Mouse (Mus musculus): ENCODE data around the gene Iqsec3. TPM values are rescaled to one million over a fixed set of nuclear protein-coding genes. Genes with fewer than 3 reads are reported as not detected.

The Iqsec3 gene
- polyA plus RNA-seq, 1 experiment: 0.23 TPM

DNA sequence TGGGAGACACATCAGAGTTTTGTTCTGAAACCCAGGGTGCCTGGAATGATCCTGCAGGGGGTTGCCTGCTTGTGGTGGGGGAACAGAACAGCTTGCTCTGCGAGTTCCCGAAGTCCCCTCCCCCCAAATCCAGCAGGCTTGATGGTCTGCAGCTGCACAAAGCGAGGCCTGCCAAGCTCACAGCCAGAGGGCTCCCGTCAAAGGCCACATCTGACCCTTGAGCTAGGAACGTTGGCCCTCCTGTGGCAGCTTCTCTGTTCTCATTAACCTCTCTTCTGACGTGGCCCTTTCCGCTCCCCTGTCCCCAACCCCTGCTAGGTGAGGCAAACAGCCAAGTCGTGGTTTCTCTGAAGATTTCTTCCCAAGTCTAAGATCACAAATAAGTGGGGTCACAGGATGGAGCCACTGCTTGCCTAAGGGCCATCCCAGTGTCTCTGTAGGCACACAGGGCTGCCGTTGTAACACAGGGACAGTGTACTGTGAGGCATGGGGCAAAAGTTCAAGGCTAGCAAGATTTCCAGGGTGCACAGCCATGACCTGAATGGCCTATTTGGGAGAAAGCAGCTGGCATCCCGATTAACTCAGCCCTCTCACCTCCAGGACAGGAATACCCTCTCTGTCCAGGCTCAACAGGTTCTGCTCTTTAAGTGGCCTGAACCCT, 143.5 kb downstream of the Iqsec3 start:
- no peaks in the 10 kb centered on the region for H3K4me1 ChIP-seq (ENCODE audit: control insufficient read depth, insufficient read depth, insufficient read length, low read length)
- TF ChIP-seq POLR2A (IDR thresholded peaks at IDR 0.05; ENCODE audit: low read depth, low read length) (no peak), CTCF (IDR thresholded peaks at IDR 0.05; ENCODE audit: extremely low read depth, insufficient read length, insufficient replicate concordance, low read depth, low read length) (no peak)
- 31% methylated on average over 10 of the region's 10 CpGs for WGBS
- H3K4me3 ChIP-seq (ENCODE audit: low read depth, low read length): no peak overlapping the region
- no peaks in the 10 kb centered on the region for H3K36me3 ChIP-seq (ENCODE audit: control insufficient read depth, insufficient read depth, low read length)
- H3K27ac ChIP-seq (ENCODE audit: insufficient read depth, low read depth, low read length): no peak overlapping the region
- no peaks in the 10 kb centered on the region for H3K27me3 ChIP-seq (ENCODE audit: control insufficient read depth, insufficient read depth, low read length)

DNA sequence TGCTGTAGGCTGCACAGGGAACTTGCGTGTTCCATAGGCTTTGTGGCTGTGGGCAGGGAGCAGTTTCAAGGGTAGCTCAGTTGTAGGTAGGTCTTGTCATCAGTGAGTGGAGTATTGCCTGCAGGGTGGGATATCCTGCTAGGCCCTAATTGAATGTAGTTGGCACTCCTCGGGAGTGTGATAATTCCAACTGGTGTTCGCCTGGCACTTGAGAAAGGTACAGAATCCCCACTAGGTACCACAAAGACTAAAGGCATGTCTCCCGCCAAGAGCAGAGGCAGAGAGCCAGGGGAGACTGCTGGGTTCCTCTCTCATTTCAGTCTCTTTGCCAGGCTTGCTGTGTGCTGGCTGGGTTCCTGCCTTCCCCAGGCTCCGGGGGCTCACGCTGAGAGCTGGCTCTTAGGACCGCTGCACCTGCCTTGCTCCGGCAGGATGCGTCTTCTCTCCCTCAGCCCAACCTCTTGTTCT, 145.0 kb downstream of the Iqsec3 start:
- H3K4me1 ChIP-seq (ENCODE audit: control insufficient read depth, insufficient read depth, insufficient read length, low read length): no peaks in the 10 kb centered on the region
- H3K27me3 ChIP-seq (ENCODE audit: control insufficient read depth, insufficient read depth, low read length): no peaks in the 10 kb centered on the region
- no peak for TF ChIP-seq CTCF (IDR thresholded peaks at IDR 0.05; ENCODE audit: extremely low read depth, insufficient read length, insufficient replicate concordance, low read depth, low read length)
- H3K36me3 ChIP-seq (ENCODE audit: control insufficient read depth, insufficient read depth, low read length): no peaks in the 10 kb centered on the region
- 71% methylated on average over 9 of the region's 9 CpGs for WGBS
- H3K27ac ChIP-seq (ENCODE audit: insufficient read depth, low read depth, low read length): no peak overlapping the region
- no peak overlapping the region for H3K4me3 ChIP-seq (ENCODE audit: low read depth, low read length)

DNA sequence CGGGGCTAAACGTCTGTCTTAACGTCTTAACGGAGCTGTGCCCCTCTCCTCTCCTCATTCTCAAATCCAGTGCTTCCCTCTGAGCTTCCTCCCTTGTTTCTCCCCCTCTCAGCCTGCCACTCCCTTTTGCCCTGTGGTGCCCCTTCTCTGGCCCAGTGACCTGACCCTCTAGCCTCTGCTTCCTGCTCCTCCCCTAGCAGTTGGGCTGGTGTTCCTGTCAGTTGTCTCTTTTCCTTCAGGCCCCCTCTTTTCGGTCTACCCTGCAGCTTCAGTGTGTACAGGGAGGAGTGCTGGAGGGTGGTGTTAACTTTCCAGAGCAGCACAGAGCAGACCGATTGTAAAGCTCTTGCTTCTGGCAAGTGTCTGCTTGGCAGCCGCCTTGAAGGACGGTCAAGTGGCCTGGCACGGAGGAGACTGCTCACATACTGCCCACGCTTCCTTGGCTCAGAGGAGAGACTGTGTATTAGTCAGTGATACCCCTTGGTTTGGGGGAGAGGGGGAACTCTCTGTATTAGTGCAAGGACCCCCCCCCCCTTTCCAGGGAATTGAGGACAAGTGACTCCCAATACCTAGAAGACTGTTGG, 146.9 kb downstream of the Iqsec3 start:
- TF ChIP-seq POLR2A (IDR thresholded peaks at IDR 0.05; ENCODE audit: low read depth, low read length) (no peak), CTCF (IDR thresholded peaks at IDR 0.05; ENCODE audit: extremely low read depth, insufficient read length, insufficient replicate concordance, low read depth, low read length) (no peak)
- H3K36me3 ChIP-seq (ENCODE audit: control insufficient read depth, insufficient read depth, low read length): no peaks in the 10 kb centered on the region
- H3K27ac ChIP-seq (ENCODE audit: insufficient read depth, low read depth, low read length): no peak overlapping the region
- WGBS: 66% methylated on average over 10 of the region's 10 CpGs
- H3K27me3 ChIP-seq (ENCODE audit: control insufficient read depth, insufficient read depth, low read length): no peaks in the 10 kb centered on the region
- no peaks in the 10 kb centered on the region for H3K4me1 ChIP-seq (ENCODE audit: control insufficient read depth, insufficient read depth, insufficient read length, low read length)
- H3K4me3 ChIP-seq (ENCODE audit: low read depth, low read length): no peak overlapping the region

DNA sequence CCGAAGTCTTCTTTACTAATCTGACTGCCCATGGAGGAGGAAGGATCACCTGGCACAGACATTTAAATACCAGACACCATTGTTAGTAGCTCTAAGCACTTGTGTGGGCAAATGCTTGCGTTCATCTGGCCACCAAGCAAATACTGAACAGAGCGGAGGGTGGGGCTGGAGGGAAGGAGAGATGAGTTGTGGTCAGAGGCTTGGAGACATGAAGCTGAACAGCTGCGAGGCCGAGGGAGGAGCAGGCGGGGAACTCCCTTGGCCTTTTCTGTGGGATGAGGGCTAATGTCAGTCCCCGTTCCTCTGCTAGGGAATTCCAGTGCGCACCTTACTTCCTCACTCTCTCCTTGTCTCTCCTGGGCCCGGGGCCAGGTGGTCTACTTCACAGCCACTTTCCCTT, 147.7 kb downstream of the Iqsec3 start:
- no peak overlapping the region for H3K4me3 ChIP-seq (ENCODE audit: low read depth, low read length)
- no peaks in the 10 kb centered on the region for H3K27me3 ChIP-seq (ENCODE audit: control insufficient read depth, insufficient read depth, low read length)
- TF ChIP-seq CTCF (IDR thresholded peaks at IDR 0.05; ENCODE audit: extremely low read depth, insufficient read length, insufficient replicate concordance, low read depth, low read length): no peak
- TF ChIP-seq POLR2A (IDR thresholded peaks at IDR 0.05; ENCODE audit: low read depth, low read length): no peak
- H3K36me3 ChIP-seq (ENCODE audit: control insufficient read depth, insufficient read depth, low read length): no peaks in the 10 kb centered on the region
- WGBS: 60% methylated on average over 9 of the region's 9 CpGs
- no peak overlapping the region for H3K27ac ChIP-seq (ENCODE audit: insufficient read depth, low read depth, low read length)
- H3K4me1 ChIP-seq (ENCODE audit: control insufficient read depth, insufficient read depth, insufficient read length, low read length): no peaks in the 10 kb centered on the region

DNA sequence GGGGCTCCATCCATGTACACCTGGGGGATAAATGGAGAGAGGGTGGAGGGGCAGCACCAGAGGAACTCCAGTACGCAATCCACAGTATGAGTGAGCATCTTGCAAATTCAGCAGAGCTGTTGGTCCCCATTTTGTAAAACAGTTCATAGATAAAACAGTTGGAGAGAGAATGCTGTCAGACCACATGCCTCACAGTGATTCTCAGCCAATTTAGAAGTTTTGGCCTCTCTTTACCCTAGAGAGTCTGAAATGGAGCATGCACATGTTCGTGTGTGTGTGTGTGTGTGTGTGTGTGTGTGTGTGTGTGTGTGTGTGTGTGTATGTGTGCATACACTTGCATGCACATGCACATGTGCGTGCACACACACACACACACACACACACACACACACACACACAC, 148.2 kb downstream of the Iqsec3 start:
- Histone ChIP-seq H3K36me3 (ENCODE audit: control insufficient read depth, insufficient read depth, low read length) (no peaks in the 10 kb centered on the region), H3K4me3 (ENCODE audit: low read depth, low read length) (no peak overlapping the region), H3K27ac (ENCODE audit: insufficient read depth, low read depth, low read length) (no peak overlapping the region), H3K27me3 (ENCODE audit: control insufficient read depth, insufficient read depth, low read length) (no peaks in the 10 kb centered on the region), H3K4me1 (ENCODE audit: control insufficient read depth, insufficient read depth, insufficient read length, low read length) (no peaks in the 10 kb centered on the region)
- TF ChIP-seq POLR2A (IDR thresholded peaks at IDR 0.05; ENCODE audit: low read depth, low read length) (no peak), CTCF (IDR thresholded peaks at IDR 0.05; ENCODE audit: extremely low read depth, insufficient read length, insufficient replicate concordance, low read depth, low read length) (no peak)
- 76% methylated on average over 3 of the region's 3 CpGs for WGBS

Other genes starting within 250 kb of the Iqsec3 start
- gene Usp18, start 227.8 kb downstream of the Iqsec3 start, polyA plus RNA-seq (2012; rRNA removed): 2.3 and 16.9 TPM in 2 replicates
- 0.20 and 0.22 TPM in 2 replicates for gene Slc6a13, start 173.5 kb downstream of the Iqsec3 start, polyA plus RNA-seq (2012; rRNA removed)
- gene Slc6a12, start 130.6 kb downstream of the Iqsec3 start, polyA plus RNA-seq (2012; rRNA removed): 0.27 and 0.42 TPM in 2 replicates
- not detected in 2 replicates for gene A2m, start 161.7 kb upstream of the Iqsec3 start, polyA plus RNA-seq (2012; rRNA removed)

Data from small intestine, adult 2 months (tissue).